Mouse (Mus musculus): ENCODE results near the gene Rabif. TPM values are rescaled to one million over a fixed set of nuclear protein-coding genes. Genes with fewer than 3 reads are reported as not detected.
"Not testable (repeated sequence)": the region's sequence is repeated elsewhere in the genome, so short reads cannot be mapped to it uniquely, and the experiment has no call there.

The Rabif gene
- total and polyA plus RNA-seq, 3 experiments, result 12.5 to 23.4 (median 22.9) TPM

DNA sequence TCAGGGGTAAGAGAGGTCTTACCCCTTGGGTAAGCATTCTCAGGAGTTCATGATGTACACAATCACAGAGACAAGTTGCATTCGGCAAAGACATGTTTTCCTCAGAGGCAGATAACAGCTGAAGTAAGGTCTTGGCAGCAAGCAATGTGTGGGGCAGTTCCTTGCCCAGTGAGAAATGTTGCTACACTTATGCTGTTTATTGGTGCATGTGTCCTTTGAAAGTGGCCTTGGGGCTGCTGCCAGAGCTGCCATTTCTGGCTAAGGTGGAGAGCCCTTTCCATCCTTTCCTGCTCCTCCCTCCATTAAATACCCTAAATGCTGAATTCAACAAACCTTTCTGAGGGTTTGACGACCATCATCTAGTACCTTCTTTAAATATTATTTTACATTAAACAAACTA lies 49.0 kb upstream of the Rabif start:
- dilution Hi-C loops (cut with MboI; ENCODE audit: extremely low pct_ligation_motif_present, extremely low pct_unique_long_range_greater_than_20kb, low sequenced_read_pairs), result no loop called here

DNA sequence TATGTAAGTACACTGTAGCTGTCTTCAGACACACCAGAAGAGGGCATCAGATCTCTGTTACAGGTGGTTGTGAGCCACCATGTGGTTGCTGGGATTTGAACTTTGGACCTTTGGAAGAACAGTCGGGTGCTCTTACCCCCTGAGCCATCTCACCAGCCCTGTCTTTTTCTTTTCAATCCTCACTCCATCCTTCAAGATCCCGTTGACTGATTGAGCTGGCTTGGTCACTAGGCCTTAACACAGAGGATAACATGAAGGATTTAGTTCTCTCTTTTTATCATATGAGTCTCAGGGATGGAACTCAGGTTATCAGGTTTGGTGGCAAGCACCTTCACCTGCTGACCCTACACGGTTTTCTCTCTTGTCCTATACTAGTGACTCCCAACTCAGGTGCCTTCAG lies 45.9 kb upstream of the Rabif start:
- H3K79me2 ChIP-seq (replicated peaks; ENCODE audit: control insufficient read depth, extremely low read depth, insufficient read depth, poor library complexity, severe bottlenecking); H3K9me3 ChIP-seq (replicated peaks; ENCODE audit: low read length); dilution Hi-C loops (cut with MboI; ENCODE audit: extremely low pct_ligation_motif_present, extremely low pct_unique_long_range_greater_than_20kb, low sequenced_read_pairs); H3K4me1 ChIP-seq (ENCODE audit: control insufficient read depth in 1 of 2, insufficient read depth in 2 of 2); H3K27me3 ChIP-seq (replicated peaks); DNase-seq (ENCODE audit: extremely low read depth); H3K4me3 ChIP-seq (replicated peaks in 1 of 3; ENCODE audit: low read depth in 2 of 3, low read length in 2 of 3, poor library complexity in 1 of 3); in situ Hi-C loops (cut with MboI; ENCODE audit: low pct_ligation_motif_present, low pct_unique_long_range_greater_than_20kb, low sequenced_read_pairs); H3K9ac ChIP-seq (ENCODE audit: insufficient read depth, low read depth); H3K4me2 ChIP-seq (ENCODE audit: insufficient read depth, low read depth, poor library complexity, severe bottlenecking); H3K27ac ChIP-seq (ENCODE audit: insufficient read depth, low read depth): not testable (repeated sequence)
- H3K36me3 ChIP-seq (replicated peaks in 1 of 2; ENCODE audit: control insufficient read depth in 1 of 2, insufficient read depth in 1 of 2, low read length in 1 of 2), result peaks cover 0 to 25% of the 10 kb centered on the region in 2 experiments

More for the DNA sequence above, 49.0 kb upstream of the Rabif start:
- H3K4me1 ChIP-seq (ENCODE audit: control insufficient read depth in 1 of 2, insufficient read depth in 2 of 2), result no peaks in the 10 kb centered on the region
- no peak overlapping the region for H3K27ac ChIP-seq (ENCODE audit: insufficient read depth, low read depth)
- H3K4me3 ChIP-seq (replicated peaks in 1 of 3; ENCODE audit: low read depth in 2 of 3, low read length in 2 of 3, poor library complexity in 1 of 3), result no peak overlapping the region
- DNase-seq (ENCODE audit: extremely low read depth), result no peak
- H3K27me3 ChIP-seq (replicated peaks), result no peaks in the 10 kb centered on the region
- H3K9ac ChIP-seq (ENCODE audit: insufficient read depth, low read depth), result no peak overlapping the region
- in situ Hi-C loops (cut with MboI; ENCODE audit: low pct_ligation_motif_present, low pct_unique_long_range_greater_than_20kb, low sequenced_read_pairs), result no loop called here
- H3K36me3 ChIP-seq (replicated peaks in 1 of 2; ENCODE audit: control insufficient read depth in 1 of 2, insufficient read depth in 1 of 2, low read length in 1 of 2), result peaks cover 0 to 28% of the 10 kb centered on the region in 2 experiments
- no peaks in the 10 kb centered on the region for H3K9me3 ChIP-seq (replicated peaks; ENCODE audit: low read length)
- no peak overlapping the region for H3K4me2 ChIP-seq (ENCODE audit: insufficient read depth, low read depth, poor library complexity, severe bottlenecking)
- no peaks in the 10 kb centered on the region for H3K79me2 ChIP-seq (replicated peaks; ENCODE audit: control insufficient read depth, extremely low read depth, insufficient read depth, poor library complexity, severe bottlenecking)
- TF ChIP-seq ZKSCAN1 (IDR thresholded peaks at IDR 0.05; ENCODE audit: borderline replicate concordance, low read depth, low read length) (no peak), MXI1 (IDR thresholded peaks at IDR 0.05; ENCODE audit: low read depth, low read length) (no peak), ZMIZ1 (IDR thresholded peaks at IDR 0.05; ENCODE audit: low read depth, low read length) (no peak), IRF4 (IDR thresholded peaks at IDR 0.05; ENCODE audit: low read depth, low read length) (no peak), JUN (IDR thresholded peaks at IDR 0.05; ENCODE audit: insufficient read depth, low read depth, low read length) (no peak), PAX5 (IDR thresholded peaks at IDR 0.05; ENCODE audit: low read length) (no peak), HCFC1 (IDR thresholded peaks at IDR 0.05; ENCODE audit: low read depth, low read length) (no peak), MEF2A (IDR thresholded peaks at IDR 0.05; ENCODE audit: borderline replicate concordance, low read depth, low read length) (no peak), ELF1 (IDR thresholded peaks at IDR 0.05; ENCODE audit: low read depth, low read length) (no peak), NELFE (IDR thresholded peaks at IDR 0.05; ENCODE audit: low read depth, low read length) (no peak), POLR2A (IDR thresholded peaks at IDR 0.05; ENCODE audit: low read depth, low read length) (no peak), CTCF (conservative IDR thresholded peaks at IDR 0.05 in 1 of 2, IDR thresholded peaks at IDR 0.05 in 1 of 2; ENCODE audit: low read depth in 2 of 2, low read length in 2 of 2) (no peak), EP300 (IDR thresholded peaks at IDR 0.05; ENCODE audit: low read length) (no peak), KAT2A (IDR thresholded peaks at IDR 0.05; ENCODE audit: insufficient replicate concordance, low read length) (no peak), SIN3A (IDR thresholded peaks at IDR 0.05; ENCODE audit: low read length) (no peak), MAX (IDR thresholded peaks at IDR 0.05; ENCODE audit: low read length) (no peak), CHD1 (IDR thresholded peaks at IDR 0.05; ENCODE audit: low read depth, low read length) (no peak), RAD21 (IDR thresholded peaks at IDR 0.05; ENCODE audit: low read depth, low read length) (no peak), ETS1 (conservative IDR thresholded peaks at IDR 0.05; ENCODE audit: low read depth, low read length) (no peak), BHLHE40 (IDR thresholded peaks at IDR 0.05; ENCODE audit: low read depth, low read length) (no peak)
